Mouse (Mus musculus) 416B (cell line): ENCODE data around the gene Glt1d1.

Experiments
- DNase-seq: peaks from one replicate; pipeline ENCODE4 v3.0.0; 2011; ENCODE audit warnings: low read depth

The Glt1d1 gene

DNA sequence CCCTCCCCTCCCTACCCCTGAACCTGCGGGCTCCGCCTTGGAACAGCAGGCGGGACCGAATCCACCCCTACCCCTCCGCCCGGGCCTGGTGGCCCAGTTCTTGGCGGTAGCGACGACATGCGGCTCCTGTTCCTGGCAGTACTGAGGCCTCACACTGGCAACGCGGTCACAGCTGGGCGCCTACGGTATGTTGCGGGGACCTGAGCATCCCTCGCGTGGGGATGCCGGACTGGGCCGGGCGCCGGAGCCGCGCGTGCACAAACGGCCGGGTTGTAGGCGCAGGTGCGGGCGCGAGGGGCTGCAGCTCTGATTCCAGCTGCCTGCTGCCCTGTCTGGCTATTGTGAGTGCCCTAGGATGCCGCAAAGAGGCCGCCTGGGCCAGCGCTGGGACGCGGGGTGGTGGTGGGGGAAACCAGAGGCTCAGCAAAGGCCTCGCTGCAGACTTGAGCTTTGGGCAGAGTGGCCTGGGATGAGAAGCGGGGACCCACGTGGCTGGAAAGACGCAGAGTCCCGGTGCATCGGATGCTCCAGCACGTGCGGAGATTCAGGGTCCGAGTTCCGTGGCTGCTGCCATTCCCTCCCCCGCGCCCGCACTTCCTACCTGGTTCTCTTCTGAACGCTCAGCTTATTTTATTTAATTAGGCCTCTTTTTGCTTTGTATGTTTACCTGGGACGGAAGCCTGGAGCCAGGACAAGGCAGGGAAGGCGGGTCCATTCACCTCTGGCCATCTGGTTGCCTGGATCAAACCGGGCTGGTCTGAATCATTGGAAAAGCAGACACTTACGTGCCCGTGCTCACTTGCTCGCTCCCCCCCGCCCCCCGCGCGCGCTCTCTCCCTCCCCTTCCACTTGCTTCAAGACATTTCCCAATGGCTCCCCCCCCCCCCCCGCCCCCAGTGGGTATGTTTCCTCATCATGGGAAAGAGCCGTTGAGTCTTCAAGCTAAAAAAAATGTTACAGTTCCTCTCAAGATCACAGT lies at the start of gene Glt1d1, which contains the start of gene Slc15a4:
Gene Glt1d1, plus strand, starts transcription at position 96 of the 979 bp plus-strand sequence.
Gene Slc15a4, minus strand, starts transcription at position 731 of the 979 bp plus-strand sequence.
- DNase-seq: no peak

- peak; percentile 78 for DNase-seq
Measured at GRCm38 (mm10) chr5:127583658-127584057, 48.4 kb upstream of the Glt1d1 start.

GRCm38 (mm10) chr5:127587854-127588253 lies 44.2 kb upstream of the Glt1d1 start:
- peak; percentile 40 for DNase-seq

DNA sequence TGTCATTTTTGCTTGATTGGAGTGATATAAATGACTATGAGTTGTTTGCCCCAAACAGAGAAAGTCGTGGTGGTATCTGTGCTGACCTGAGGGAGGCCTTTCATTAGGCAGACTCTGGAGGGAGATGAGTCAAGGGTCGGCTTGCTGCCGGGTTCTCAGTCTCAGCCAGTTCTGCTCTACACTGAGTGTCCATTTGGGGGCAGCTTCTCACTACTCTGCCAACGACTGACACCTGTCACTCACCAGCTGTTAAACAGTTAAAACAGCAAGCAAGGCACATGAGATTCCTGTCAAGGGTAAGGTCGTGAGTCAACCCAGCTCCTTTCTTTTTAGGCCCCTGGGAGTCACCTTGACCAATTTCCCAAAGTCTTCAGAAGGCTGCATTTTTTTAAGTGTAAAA lies 39.7 kb upstream of the Glt1d1 start:
- DNase-seq: no peak

GRCm38 (mm10) chr5:127592854-127593253 lies 39.2 kb upstream of the Glt1d1 start:
- DNase-seq: peak; percentile 28

GRCm38 (mm10) chr5:127595676-127596075 lies 36.4 kb upstream of the Glt1d1 start:
- DNase-seq: no peak

GRCm38 (mm10) chr5:127596862-127597261 lies 35.2 kb upstream of the Glt1d1 start:
- DNase-seq: no peak

- no peak for DNase-seq
Measured at GRCm38 (mm10) chr5:127602996-127603395, 29.1 kb upstream of the Glt1d1 start.

- no peak for DNase-seq
Measured at GRCm38 (mm10) chr5:127607507-127607906, 24.6 kb upstream of the Glt1d1 start.

GRCm38 (mm10) chr5:127609191-127609714 lies 22.8 kb upstream of the Glt1d1 start:
- no peak for DNase-seq

- peak; percentile 86 for DNase-seq
Measured at GRCm38 (mm10) chr5:127610787-127611509, 21.1 kb upstream of the Glt1d1 start.

GRCm38 (mm10) chr5:127611881-127612280 lies 20.2 kb upstream of the Glt1d1 start:
- DNase-seq: peak; percentile 15

GRCm38 (mm10) chr5:127612397-127612796 lies 19.7 kb upstream of the Glt1d1 start:
- no peak for DNase-seq

DNA sequence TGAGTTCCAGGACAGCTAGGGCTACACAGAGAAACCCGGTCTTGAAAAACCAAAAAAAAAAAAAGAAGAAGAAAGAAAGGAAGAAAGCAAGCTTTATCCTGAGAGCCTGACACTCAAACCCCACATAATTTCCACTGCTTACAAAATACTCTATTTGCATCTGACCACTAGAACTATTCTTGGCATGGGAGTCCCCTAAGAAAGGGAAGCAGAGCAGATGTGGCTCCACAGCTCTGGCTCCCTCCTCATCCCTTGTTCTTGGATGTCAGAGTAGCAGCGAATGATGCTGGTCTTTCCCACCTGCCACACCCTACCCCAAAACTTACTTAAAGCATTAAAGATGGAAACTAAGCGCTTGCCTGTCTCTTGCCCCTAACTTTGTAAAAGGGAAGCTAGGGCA lies 16.6 kb upstream of the Glt1d1 start:
- DNase-seq: peak; percentile 44

- no peak for DNase-seq
Measured at GRCm38 (mm10) chr5:127616151-127616550, 15.9 kb upstream of the Glt1d1 start.

DNA sequence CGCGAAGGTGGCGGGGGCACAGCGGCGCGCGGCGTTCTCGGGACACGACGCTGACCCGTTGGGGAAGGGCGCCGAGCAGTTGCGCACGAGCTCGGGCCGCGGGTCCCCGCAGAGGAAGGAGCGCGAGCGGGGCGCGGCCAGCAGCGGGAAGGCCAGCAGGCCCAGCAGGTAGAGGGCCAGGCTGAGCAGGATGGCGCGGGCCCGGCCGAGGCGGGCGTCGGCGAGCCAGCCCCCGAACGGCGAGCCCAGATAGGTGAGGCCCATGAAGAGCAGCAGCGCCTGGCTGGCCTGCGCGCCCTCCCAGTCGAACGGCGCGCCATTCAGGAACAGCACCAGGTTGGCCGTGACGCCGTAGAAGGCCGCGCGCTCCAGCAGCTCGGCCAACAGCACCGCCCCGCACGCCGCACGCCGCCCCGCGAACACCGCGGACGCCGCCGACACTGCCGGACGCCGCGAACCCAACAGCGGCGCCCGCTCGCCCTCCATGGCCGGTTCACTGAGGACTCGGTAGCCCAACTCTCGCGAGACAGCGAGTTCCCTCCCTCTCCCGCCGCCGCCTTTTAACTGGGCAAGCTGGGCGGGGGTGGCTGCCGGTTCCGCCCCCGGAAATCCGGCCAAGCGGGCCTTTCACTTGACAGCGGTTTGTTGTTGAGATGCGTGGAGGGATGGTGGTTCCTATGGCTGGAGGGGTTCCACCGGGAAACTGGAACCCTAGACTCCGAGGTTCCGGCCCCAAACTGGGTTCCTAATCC lies 15.0 kb upstream of the Glt1d1 start:
- DNase-seq: peak; percentile 97

GRCm38 (mm10) chr5:127618834-127619233 lies 13.2 kb upstream of the Glt1d1 start:
- DNase-seq: no peak

DNA sequence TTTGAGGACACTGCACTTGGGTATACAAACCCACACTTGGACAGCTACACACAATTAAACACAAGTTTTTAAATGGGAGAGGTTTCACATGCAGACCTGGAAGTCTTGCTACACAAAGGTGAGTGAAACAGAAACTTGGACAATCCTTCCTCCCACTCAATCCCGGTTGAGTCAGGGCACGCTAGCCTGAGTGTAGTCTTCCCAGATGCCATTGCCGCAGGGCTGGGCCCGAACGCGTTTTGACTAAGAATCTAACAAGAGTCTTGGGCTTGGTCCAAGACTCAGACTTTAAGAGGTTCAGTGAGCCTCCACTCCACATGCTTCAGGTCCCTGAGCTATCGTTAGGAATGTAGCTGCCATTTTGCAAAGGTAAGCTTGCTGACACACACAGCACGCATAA lies 11.7 kb upstream of the Glt1d1 start:
- DNase-seq: no peak

DNA sequence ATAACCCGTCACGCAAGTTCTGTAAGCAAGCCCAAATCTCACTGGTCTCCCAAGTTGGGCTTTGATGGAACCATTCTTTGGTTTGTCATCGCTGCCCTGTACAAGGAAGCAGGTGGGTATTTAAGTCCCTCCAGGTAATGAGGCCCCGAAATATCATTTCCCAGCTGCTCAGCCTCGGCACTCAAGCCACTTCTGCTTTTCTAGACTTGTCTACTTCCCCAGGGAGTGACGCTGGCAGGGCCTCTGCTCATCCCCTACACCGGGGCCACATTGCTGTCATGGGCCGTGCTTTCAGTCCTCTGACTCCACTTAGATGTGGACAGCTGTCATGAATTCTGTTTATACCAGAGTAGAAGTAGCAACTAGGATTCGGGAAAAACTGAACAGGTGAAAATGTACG lies 11.0 kb upstream of the Glt1d1 start:
- DNase-seq: no peak

GRCm38 (mm10) chr5:127624427-127625213 lies 7.4 kb upstream of the Glt1d1 start:
- DNase-seq: no peak

DNA sequence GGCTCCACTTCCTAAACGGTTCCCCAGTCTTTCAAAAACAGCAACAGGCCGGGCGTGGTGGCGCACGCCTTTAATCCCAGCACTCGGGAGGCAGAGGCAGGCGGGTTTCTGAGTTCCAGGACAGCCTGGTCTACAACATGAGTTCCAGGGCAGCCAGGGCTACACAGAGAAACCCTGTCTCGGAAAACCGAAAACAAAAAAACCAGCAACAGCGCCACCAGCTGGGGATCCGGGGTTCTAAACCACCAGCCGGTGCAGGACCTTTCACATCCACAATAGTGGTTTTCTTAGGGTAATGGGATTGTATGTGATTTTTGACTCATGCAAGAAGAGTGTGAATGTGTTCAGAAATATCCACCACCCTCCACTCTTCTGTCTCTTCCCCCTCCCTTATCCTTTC lies 4.8 kb upstream of the Glt1d1 start:
- no peak for DNase-seq
